Mouse (Mus musculus) spleen, adult 2 months (tissue): ENCODE data around the gene Tmem131l.

Experiments
- CTCF ChIP-seq: fragments of 200-500 bp; IDR thresholded peaks from 2 replicates; pipeline ENCODE4 v1.5.1; 2011; ENCODE audit warnings: mild to moderate bottlenecking, inconsistent platforms; ENCODE audit not compliant: insufficient read depth, insufficient read length, insufficient replicate concordance; ENCODE audit errors: extremely low read depth
- POLR2A ChIP-seq: fragments of 200-500 bp; IDR thresholded peaks from 2 replicates; pipeline ENCODE4 v1.6.1; 2011; ENCODE audit warnings: low read depth, low read length, inconsistent platforms

GRCm38 (mm10) chr3:84024512-84025072 lies 15.4 kb downstream of the Tmem131l start:
- TF ChIP-seq CTCF (no peak), POLR2A (no peak)
